Mouse (Mus musculus) brain, embryonic 18.5 days (tissue): Measurements from ENCODE around the gene St7l.
A peak's percentile ranks its signal among the peaks of the same experiment; 100 is the strongest.
"Not testable (repeated sequence)": the region's sequence is repeated elsewhere in the genome, so short reads cannot be mapped to it uniquely, and the experiment has no call there.

Experiments
- DNase-seq: peaks from one replicate; pipeline ENCODE4 v3.0.0-alpha.2; 2012; ENCODE audit warnings: low read depth, low spot score

The St7l gene

DNA sequence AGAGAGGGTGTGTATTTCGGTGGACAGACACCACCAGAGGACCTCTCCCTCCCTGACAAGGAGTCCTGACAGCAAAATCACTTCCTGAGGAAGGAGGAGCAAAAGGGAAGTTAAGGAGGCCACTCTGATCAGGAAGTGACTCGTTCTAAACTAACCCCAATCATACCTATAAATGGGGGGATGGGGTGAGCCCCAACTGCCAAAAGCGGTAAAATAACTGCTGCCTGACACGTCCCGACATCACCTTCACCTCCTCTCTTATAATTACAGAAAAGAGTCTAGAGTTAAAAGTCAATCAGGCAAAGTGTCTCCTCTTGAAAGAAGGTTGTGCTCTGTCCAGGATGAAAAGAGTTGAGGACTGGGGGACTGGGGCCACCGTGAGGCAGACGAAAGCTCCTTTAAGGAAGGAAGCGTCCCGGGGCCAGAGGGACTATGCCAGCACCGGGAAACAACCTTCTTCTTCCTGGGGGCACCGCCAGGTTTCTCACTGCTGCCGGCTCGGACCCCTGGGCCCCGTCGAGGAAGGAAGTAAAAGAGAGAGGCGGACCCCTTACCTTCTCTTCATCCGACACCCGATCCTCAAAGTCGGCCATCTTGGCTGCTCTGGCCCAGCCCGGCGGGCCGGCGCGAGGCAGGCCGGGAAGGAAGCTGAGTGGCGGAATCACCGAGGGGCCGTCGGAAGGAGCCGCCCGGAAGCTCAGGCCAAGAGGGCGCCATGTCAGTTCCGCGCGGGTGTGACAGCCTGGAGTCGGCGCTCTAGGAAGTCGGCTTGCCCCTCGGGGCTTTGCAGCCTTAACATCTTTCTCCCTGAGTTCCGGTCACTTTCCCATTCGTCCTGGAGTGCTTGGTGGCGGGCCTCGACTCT lies at the start of gene St7l, which contains the start of gene Capza1:
Gene St7l, plus strand, starts transcription at position 220 of the 865 bp plus-strand sequence.
Gene Capza1, minus strand, starts transcription at position 720 of the 865 bp plus-strand sequence.
- DNase-seq = peak; percentile 80

DNA sequence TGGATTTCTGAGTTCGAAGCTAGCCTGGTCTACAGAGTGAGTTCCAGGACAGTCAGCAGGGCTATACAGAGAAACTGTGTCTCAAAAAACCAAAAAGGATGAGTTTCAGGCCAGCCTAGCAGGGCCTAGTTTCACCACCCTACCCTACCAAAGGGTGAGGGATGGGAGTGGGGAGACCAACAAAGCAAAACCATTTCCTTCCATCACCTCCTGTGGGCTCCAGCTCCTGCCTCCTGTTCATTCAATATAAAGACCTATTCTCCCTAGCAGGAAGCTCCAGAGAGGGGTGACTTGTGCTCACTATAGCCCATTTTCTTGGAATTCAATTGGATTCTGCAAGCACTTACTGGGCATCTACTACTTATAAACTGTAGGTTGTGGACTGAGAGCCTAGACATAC lies 49.1 kb upstream of the St7l start:
- DNase-seq = no peak

DNA sequence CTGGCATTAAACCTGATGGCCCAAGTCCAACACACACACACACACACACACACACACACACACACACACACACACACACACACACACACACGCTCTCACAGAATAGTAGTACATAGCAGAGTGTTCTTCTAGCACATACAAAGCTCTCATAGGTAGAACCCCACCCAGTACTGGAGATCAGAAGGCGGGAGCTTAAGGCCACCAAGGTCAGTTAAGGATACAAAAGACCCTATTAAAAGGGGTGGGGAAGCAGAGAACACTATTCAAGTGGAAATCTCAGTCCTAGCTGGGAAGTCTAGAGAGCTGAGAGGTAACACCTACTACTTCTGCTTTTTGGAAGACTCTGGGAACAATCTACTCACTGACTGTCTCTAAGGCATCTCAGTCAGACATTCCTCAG lies 48.5 kb upstream of the St7l start:
- DNase-seq = no peak

DNA sequence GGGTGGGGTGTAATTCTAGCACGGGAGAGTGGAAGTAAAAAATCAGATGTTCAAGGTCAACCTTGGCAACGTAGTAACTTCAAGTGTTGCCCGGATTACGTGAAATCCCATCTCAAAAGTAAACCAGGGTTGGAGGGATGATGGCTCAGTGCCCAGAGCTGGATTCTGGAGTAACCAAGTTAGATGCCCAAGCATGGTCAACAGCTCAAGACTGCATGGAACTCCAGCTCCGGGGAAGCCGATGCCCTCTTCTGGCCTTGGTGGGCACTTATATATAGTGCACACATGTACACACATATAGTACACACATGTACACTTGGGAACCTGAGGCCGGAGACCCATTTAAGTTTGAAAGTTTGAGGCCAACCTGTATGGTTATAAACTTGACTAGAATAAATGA lies 47.7 kb upstream of the St7l start:
- no peak for DNase-seq

DNA sequence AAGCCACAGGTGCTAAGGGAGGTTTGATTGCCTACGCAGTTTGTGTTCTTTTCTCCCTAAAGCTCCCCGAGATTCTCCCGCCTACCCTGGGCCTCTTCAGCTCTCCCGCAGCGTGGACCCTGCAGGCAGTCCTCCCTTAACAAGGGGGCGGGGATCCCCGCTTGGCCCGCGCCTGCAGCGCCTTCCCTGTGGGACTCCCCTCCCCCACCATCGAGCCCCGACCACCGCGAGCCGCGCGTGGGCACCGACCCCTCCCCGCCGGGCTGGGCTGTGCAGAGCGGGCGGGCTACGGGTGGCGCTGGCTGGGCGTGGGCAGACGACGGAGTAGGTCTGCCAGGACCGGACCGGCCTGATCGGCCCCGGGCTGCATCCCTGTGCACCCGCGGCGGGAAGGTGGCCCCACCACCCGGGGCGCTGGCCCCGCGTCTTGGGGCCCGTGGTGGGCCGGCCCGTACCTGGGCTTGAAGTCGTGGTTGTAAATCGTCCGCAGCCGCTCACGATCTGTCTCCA lies 46.3 kb upstream of the St7l start:
- DNase-seq = no peak

DNA sequence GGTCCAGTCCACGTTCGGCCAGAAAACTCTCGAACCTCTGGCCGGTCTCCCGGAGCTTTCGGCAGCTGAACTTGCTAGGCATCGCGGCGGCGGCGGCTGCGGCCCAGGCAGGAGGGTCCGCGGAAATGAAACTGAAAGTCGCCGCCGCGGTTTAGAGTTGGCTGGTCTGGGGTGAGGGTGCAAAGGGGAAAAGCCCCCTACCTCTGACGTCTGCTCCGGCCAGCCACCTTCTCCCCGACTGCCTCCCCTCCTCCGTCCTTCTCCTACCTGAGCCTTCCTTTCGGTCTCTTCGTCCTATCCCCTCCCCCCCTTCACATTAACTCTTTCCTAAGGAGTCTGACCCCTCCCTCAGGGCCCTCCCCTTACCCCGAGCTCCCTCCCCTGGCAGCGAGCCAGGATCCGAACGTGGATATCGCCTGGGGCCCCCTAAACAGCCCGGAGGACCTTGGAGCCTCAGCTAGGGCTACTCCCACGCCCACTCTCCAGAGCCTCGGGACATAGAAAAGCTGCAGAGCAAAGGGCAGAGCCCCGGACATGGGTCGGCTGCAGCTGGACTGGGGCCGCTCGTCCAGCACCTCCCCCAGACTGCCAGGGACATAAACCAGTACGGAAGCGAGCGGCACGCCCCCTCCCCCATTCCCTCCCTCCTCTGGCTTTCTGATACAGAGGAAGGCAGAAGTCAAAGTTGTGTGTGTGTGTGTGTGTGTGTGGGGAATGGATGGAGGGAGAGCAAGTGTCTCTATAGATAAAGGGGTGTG lies 45.6 kb upstream of the St7l start, which contains the start of gene Mov10:
Gene Mov10, minus strand, starts transcription at position 573 of the 758 bp plus-strand sequence.
- no peak for DNase-seq

DNA sequence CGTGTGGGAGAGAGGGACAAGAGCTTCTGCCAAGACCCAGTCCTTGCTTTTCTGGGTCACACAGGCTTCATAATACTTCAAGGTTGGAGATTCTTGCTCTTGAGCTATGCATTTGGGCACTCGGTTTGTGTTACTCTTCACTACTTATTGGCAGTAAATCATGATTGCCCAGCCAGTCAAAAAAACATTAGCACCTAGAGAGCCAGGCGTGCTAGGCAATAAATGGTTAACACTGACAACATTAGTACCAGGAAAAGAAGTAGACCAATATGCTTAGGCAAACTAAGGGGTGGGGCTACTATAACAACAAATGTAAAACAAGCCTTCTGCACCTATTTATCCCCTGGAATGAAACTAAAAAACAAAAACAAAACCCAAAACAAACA lies 45.1 kb upstream of the St7l start:
- no peak for DNase-seq

DNA sequence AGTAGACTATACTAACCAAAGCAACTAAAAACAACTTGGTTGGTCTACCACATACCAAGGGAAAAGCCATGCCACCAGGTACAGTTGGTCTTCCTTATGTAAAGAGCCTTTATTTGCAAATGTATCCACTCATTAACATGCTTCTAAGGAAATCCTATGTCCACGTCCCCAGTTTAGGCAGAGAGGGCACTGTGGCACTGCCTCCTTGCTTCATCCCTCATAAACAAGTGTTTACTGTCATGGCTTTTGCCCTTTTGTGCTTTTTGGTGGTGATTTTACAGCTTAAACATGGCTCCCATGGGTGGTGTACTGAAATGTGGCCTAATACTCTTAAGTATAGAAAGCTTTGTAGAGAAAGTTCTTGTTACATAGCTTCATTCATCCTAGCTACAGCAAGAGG lies 43.4 kb upstream of the St7l start:
- no peak for DNase-seq

DNA sequence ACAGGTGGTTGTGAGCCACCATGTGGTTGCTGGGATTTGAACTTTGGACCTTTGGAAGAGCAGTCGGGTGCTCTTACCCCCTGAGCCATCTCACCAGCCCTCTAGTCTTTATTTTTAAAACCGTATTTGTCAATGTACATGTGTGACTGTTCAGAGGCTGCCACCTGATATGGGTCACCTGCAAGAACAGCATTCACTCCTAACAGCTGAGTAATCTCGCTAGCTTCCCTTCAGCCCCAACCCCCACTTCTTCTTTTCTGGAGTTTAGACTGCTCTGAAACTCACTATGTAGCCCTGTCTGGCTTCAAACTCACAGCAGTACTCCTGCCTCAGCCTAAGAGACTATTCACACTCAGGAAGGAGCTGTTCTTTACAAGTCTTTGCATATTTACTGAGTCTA lies 41.4 kb upstream of the St7l start:
- DNase-seq = no peak

DNA sequence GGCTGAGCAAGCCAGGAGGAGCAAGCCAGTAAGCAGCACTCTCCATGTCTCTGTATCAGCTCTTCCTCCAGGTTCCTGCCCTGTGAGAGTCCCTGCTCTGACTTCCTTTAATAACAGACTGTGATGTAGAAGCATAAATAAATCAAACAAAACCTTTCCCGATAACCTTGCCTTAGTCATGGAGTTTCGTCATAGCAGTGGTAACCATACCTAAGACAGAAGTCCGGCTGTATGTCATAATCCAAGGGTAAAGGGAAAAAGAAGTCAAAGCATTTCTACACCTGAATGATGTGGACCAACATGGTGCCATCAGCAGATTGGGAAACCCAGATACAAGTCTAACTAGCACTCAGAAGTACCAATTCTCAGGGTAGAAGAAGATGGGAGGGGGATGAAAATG lies 28.0 kb upstream of the St7l start:
- DNase-seq = no peak

DNA sequence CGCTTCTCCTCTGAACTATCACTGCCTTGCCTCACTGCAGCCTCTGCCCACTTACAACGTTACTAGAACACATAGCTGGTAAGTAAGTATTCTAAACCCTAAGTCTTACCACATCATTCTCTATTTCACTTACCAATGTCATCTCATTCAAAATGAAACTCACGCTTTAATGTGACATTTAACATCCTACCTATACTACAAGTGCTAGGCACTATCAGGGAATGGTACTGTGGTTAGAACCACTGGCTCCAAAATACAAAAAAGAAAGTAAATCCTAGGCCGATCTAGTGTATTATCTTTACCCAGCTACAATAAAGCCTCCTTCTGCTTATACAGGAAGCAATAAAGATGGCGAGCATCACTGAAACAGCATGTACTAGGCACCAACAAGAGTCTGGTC lies 22.8 kb upstream of the St7l start:
- no peak for DNase-seq

DNA sequence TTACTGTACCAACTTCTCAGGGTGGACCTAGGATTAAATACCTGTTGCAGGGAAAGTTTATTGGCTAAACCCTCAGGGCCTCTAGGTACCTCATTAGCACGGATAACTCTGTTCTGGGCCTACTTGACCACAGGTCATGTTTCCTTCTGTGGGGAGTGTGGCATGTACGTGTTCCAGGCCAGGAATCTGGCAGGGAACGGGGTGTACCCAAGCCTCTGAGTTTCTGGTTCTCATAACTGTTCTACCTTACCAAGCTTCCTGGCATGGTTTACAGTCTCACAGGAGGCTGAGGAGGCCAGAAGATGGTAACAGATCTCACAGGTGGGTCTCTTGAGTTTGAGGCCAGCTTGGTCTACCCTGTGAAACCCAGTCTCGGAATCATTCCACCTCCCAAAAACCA lies 17.2 kb upstream of the St7l start:
- DNase-seq = no peak

DNA sequence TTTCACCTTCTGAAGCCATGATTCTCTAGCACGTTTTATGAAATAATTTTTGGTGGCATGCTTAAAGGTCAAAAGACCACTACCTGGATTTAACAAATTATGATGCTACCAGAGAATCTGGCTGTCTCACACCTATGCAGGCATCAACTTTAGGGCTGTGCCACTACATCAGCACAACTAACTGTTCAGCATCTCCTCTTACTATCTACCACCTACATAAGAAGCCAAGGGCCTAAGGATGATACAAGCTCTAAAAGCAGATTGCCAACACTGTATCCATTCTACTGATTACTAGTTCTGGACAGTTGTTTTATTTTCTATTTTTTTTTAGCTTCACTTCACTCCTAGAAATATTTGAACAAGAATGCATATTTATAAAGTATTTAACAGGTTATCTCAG lies 9.3 kb upstream of the St7l start:
- DNase-seq = no peak

DNA sequence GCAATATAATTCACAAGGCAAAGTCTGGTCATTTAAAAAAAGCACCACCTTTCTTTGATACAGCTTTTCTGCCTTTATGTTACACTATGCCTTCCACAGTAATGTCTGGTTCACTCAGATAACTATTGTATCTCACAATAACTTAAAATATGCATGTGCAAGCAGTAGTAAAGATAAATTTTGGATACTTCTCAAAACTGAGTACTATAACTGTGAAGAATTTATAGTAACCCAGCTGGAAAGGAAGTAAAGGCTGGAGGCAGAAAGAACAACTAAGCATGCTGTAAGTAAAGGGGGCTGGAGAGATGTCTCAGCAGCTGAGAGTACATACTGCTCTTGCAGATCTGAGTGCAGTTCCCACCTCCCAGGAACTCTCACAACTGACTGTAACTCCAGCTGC lies 8.9 kb upstream of the St7l start:
- DNase-seq = no peak

DNA sequence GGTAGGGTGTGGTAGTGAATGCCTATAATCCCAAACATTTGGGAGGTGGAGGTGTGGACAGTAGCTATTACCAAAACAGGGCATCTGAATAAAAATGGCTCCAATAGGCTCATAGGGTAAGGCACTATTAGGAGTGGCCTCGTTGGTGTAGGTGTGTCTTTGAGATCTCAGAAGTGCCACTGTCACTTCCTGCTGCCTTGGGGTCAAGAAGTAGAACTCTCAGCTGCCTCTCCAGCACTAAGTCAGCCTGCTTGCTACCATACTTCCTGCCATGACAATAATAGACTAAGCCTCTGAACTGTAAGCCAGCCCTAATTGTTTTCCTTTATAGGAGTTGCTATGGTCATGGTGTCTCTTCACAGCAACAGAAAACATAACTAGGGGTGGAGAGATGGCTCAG lies 7.7 kb upstream of the St7l start:
- DNase-seq = no peak

DNA sequence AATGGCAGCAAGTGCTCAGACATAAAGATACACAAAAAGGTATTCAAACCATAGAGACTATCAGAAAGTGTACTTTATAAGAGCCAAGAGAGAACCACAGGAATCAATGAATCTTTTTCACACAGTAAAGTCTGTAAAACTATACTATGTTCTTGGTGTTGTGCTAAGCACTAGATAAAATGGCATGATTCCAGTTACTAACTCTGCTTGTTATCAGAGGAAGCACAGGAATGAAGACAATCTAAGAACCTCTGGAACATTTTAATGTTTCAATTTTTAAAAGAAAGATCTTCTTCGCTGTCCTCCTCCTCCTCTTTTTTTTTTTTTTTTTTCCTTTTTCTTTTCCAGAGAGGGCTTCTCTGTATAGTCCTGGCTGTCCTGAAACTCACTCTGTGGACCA lies 5.2 kb upstream of the St7l start:
- no peak for DNase-seq

DNA sequence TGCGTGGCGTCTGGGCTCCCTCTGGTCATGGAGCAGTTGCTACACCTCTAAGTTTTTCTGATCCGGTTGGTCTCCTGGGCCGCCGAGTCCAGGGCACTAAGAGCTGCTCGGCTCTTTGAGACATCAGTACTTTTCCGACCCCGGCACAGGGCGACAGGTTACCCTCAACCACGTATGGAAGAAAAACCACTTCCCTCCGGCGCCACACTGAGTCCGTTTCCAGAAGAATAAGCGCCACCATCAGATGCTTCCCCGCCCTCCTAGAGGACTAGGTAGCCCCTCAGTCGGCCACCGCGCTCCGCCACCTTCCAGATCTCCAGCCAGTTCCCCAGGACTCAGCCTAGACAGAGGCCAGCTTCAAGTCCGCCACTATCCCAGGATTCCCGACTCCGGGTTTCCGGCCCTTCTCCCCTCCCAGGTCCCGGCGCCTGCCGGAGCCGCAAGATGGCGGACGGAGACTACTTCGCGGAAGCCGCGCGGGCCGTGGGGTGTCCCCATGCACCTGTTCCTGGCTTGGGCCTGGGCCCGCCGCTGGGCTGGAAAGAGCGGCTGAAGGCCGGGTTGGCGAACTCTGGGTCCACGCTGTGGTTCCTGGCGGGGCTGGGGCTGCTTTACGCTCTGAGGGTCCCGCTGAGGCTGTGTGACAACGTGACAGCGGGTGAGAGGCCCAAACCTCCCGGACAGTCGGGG lies 991 bp downstream of the St7l start:
- DNase-seq = peak; percentile 83

DNA sequence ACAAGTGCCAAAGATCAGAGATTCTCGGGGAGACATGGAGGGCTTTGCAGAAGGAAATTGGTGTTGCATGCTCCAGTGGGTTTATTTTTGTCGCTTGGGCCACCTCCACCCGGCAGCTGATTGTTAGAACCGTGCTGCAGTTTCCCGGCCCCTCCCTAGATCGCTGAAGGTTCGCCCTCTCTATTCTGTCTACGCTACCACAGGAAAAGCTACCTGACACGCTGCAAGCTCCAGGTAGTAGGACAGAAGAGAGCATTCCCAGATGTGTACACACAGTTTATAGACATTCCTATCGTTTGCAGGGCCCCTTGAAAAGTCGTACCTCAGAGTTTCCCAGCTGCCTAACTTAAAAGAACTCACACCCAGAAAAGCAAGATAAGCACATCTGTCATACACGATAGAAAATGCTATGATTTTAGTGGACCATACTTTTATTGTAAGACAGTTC lies 1.6 kb downstream of the St7l start:
- no peak for DNase-seq

DNA sequence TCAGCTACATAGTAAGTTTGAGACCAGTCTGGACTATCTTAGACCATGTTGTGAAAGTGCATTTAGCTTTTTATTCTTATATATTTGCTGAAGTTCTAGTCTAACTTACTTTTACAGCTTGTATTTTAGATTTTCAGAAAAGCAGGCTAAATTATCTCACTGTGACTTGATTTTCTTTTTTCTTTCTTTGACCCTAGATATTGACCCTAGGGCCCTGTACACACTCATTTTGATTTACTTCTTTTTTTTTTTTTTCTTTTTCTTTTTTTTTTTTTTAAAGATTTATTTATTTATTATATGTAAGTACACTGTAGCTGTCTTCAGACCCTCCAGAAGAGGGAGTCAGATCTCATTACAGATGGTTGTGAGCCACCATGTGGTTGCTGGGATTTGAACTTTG lies 2.9 kb downstream of the St7l start:
- DNase-seq = not testable (repeated sequence)

DNA sequence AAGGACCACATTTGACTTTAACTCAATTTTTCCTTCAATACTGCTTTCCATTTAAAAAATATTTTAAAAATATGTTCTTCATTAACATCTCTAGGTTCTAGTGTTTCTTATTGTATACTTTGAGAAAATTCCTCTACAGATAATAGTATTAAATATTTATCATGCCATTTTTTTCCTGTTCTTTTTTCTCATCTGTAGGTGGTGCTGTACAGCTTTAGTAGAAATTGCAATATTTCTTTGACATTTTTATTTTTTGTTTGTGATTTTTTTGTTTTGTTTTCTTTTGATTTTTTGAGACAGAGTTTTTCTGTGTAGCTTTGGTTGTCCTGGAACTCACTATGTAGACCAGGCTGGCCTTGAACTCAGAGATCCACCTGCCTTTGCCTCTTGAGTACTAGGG lies 5.8 kb downstream of the St7l start:
- DNase-seq = no peak

DNA sequence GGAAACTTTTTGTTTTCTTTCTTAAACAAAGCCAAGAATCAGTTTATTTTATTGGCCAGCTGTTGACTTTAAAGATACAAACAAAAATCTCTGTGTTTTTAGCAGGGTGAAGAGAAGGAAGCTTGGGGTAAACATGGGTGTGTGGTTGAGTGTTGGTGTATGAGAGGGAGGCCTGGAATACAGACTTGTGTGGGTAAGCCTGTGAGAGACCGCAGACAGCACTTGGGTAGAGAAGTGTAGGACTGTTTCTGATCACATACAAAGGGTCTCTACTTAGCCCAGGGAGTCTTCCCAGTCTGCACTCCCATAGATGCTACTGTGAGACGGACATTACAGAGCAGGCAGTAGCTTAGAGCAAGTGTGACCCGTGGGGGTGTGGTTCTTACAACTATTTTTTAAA lies 24.8 kb downstream of the St7l start:
- no peak for DNase-seq

DNA sequence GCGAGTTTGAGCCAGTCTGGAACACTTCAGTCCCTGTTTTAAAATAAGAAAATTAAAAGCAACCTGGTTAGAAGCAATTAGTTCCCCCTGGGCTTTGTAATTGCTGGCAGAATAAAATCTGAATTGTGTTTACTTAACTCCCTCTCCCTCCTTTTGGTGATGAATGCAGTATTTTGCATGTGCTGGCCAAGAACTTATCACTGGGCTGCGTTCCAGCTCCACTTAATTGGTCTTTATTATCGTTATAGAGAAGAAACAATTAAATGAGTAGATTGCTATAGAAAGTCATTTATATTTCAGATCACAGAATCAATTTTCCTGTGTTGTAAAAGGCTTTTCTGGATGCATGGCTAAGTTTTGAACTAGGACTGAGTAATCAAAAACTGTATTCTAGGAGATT lies 32.3 kb downstream of the St7l start:
- no peak for DNase-seq
